Mouse (Mus musculus) kidney, adult 2 months (tissue): ENCODE data around the gene Pced1b.

Source experiments
- CTCF ChIP-seq: fragments of 200-500 bp; conservative IDR thresholded peaks from 2 replicates; pipeline ENCODE4 v1.5.1; 2011; ENCODE audit warnings: low read depth, mild to moderate bottlenecking, control low read depth, low read length, moderate library complexity, mixed read lengths; ENCODE audit not compliant: insufficient read depth, insufficient read length
- POLR2A ChIP-seq: fragments of 200-500 bp; IDR thresholded peaks from one replicate; pipeline ENCODE4 v1.6.1; 2011; ENCODE audit warnings: low read depth, low read length, control low read depth

GRCm38 (mm10) chr15:97212501-97213477, 34.1 kb upstream of the Pced1b start:
- TF ChIP-seq CTCF (no peak), POLR2A (no peak)
